Mouse (Mus musculus) ES-Bruce4 (cell line): ENCODE results near the gene Kank1. TPM values are rescaled to one million over a fixed set of nuclear protein-coding genes. Genes with fewer than 3 reads are reported as not detected.
A peak's percentile ranks its signal among the peaks of the same experiment; 100 is the strongest.
"Not testable (repeated sequence)": the region's sequence is repeated elsewhere in the genome, so short reads cannot be mapped to it uniquely, and the experiment has no call there.

Experiments used
- H3K27ac ChIP-seq: 2 replicates; pipeline ENCODE4 v1.5.1; 2012; ENCODE audit warnings: low read length, inconsistent platforms; ENCODE audit not compliant: insufficient read depth
- H3K27me3 ChIP-seq: 2 replicates; pipeline ENCODE4 v1.6.1; 2012; ENCODE audit warnings: mild to moderate bottlenecking, low read length, inconsistent platforms; ENCODE audit not compliant: control insufficient read depth, poor library complexity, insufficient read depth, severe bottlenecking
- H3K36me3 ChIP-seq: 2 replicates; pipeline ENCODE4 v1.6.1; 2012; ENCODE audit warnings: inconsistent platforms, mild to moderate bottlenecking, low read length, moderate library complexity; ENCODE audit not compliant: control insufficient read depth, poor library complexity, insufficient read depth, severe bottlenecking
- H3K4me1 ChIP-seq: one replicate; pipeline ENCODE4 v1.8.1; 2011; ENCODE audit warnings: low read length; ENCODE audit not compliant: control insufficient read depth, insufficient read depth
- H3K4me3 ChIP-seq: 2 replicates; pipeline ENCODE4 v1.5.1; 2011; ENCODE audit warnings: low read depth, mild to moderate bottlenecking, low read length
- H3K9ac ChIP-seq: 2 replicates; pipeline ENCODE4 v1.6.1; 2012; ENCODE audit warnings: low read depth, mild to moderate bottlenecking, inconsistent platforms; ENCODE audit not compliant: poor library complexity, severe bottlenecking
- H3K9me3 ChIP-seq: replicated peaks from 2 replicates; pipeline ENCODE4 v1.6.1; 2012; ENCODE audit warnings: mild to moderate bottlenecking, low read length, inconsistent platforms; ENCODE audit not compliant: control insufficient read depth, poor library complexity, insufficient read depth, severe bottlenecking
- CTCF ChIP-seq: IDR thresholded peaks from one replicate; pipeline ENCODE4 v1.8.1; 2011; ENCODE audit warnings: low read depth, low read length
- EP300 ChIP-seq: IDR thresholded peaks from 2 replicates; pipeline ENCODE4 v1.6.1; 2011; ENCODE audit warnings: low read depth, low read length; ENCODE audit not compliant: insufficient read depth
- POLR2A ChIP-seq: IDR thresholded peaks from one replicate; pipeline ENCODE4 v1.8.1; 2011; ENCODE audit warnings: low read length; ENCODE audit not compliant: insufficient read depth
- polyA plus RNA-seq: library from polyadenylated mRNA; stranded (reverse); fragments of >200 nt; gene quantifications from 2 replicates; pipeline ENCODE4 v1.2.4, GENCODE M21; 2011; ENCODE audit warnings: low read depth; ENCODE audit not compliant: missing spikeins, insufficient read depth, insufficient read length

The Kank1 gene
- polyA plus RNA-seq, 1 experiment = 44.1 TPM

DNA sequence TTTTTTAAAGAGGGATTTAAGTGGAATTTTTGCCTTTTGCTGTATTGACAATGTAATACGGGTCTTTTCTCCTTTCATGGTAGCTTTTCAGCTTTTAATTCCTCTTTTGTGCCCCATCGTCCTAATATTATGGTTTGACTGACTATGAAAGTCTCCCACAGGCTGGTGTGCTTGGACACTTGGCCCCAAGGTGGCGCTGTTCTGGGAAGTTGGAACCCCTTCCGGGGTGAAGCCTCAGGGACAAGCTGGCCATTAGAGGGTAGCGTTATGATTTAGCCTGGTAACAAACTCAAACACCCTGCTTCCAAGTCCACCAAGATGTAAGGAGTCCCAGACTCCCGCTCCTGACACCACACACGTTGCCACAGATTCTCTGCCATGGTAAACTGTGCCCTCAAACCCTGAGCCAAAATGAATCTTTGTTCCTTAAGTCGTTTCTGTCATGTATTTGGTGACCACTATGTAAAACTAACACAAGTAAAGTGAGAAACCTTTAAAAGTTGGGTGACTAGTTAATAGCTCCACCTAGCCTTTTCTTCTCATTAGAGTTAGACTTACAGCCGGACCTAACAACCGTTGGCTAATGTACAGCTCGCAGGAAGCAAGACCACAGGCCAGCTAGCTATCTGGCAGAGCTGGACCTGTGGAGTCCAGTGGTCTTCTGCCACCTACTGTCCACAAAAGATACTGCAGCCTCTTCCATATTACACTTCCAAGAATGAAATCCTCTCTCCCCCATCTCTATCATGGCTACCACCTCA is 214.3 kb downstream of the Kank1 start:
- Histone ChIP-seq H3K4me1 (no peaks in the 10 kb centered on the region), H3K27me3 (no peaks in the 10 kb centered on the region), H3K4me3 (no peak overlapping the region), H3K9me3 (no peaks in the 10 kb centered on the region), H3K9ac (no peak overlapping the region), H3K27ac (no peak overlapping the region), H3K36me3 (no peaks in the 10 kb centered on the region)
- TF ChIP-seq EP300 (no peak), CTCF (peak; percentile 79)

DNA sequence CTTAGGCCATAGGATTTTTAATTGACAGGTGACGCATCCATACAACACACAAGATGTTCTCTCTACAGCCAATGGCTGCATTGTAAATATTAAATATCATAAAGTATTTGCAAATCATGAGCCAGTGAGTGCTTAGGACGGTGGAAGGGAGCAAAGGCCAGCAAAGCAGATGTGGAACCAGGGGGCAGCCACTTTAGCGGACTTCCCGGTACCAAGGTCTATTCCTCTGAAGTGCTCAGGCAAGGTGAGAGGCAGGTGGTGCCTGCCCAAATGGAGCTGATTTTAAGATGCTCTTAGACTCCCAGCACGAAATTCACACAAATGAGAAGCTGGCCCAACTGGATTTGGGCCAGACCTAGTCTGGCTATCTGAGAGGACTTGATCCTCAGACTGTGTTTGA is 216.4 kb downstream of the Kank1 start:
- Histone ChIP-seq H3K27ac (no peak overlapping the region), H3K27me3 (no peaks in the 10 kb centered on the region), H3K4me1 (no peaks in the 10 kb centered on the region), H3K9me3 (no peaks in the 10 kb centered on the region), H3K9ac (no peak overlapping the region), H3K4me3 (no peak overlapping the region), H3K36me3 (no peaks in the 10 kb centered on the region)
- TF ChIP-seq CTCF (no peak), EP300 (no peak), POLR2A (no peak)

GRCm38 (mm10) chr19:25460760-25461159 is 224.0 kb downstream of the Kank1 start:
- TF ChIP-seq CTCF (no peak), EP300 (no peak), POLR2A (no peak)
- Histone ChIP-seq H3K9me3 (no peaks in the 10 kb centered on the region; the same call in 1 of the 2 replicates), H3K27ac (no peak overlapping the region), H3K4me1 (no peaks in the 10 kb centered on the region), H3K9ac (no peak overlapping the region), H3K27me3 (no peaks in the 10 kb centered on the region), H3K36me3 (no peaks in the 10 kb centered on the region), H3K4me3 (no peak overlapping the region)

DNA sequence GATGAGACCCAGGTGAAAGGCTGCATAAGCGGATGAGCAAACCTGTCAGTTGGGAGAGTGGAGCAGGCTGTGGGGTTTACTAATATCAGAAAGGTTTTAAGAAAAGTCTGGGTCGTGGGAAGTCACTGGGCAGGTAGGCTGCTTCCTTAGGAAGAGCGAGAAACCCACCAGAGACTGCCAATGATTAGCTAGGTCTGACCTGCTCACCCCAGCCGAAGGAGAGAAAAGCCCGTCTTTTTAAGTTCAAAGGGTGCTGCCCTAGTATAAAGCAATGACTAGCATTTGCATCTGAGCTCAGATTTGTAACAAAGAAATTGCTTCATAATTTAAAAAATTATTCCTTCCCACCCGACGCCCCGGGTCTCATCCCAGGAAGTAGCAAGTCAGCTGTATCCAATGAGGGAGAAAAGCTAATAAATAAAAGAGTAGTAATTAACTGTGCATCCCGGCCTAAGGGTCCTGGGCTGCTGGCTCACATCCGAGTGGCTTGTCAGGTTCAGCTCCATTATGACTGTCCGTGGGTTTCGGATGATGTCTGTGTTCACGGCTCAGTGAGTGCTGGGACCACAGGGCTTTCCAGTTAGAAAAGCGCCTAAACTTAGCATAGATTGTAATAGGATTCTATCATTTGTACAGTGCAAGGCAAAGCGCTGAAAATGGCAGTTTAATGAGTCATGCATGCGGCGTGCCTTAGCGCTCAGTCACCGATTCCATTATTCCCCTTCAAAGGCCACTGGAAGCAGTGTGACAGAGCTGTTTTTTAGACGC is 225.0 kb downstream of the Kank1 start:
- no peak for TF ChIP-seq POLR2A
- no peak for TF ChIP-seq EP300
- TF ChIP-seq CTCF = no peak
- H3K27ac ChIP-seq = no peak overlapping the region
- H3K4me1 ChIP-seq = no peaks in the 10 kb centered on the region
- no peaks in the 10 kb centered on the region for H3K36me3 ChIP-seq
- no peaks in the 10 kb centered on the region for H3K27me3 ChIP-seq
- H3K9me3 ChIP-seq = no peaks in the 10 kb centered on the region; the same call in 1 of the 2 replicates
- H3K9ac ChIP-seq = no peak overlapping the region
- no peak overlapping the region for H3K4me3 ChIP-seq

- H3K27ac ChIP-seq, H3K27me3 ChIP-seq, H3K4me1 ChIP-seq, H3K9ac ChIP-seq, H3K4me3 ChIP-seq, H3K9me3 ChIP-seq, H3K36me3 ChIP-seq: not testable (repeated sequence)
- TF ChIP-seq CTCF = peak; percentile 83
These were observed 239.0 kb downstream of the Kank1 start for GRCm38 (mm10) chr19:25475806-25476205.

- Histone ChIP-seq H3K9ac (peak overlapping the region; percentile 14; the same call in 1 of the 2 replicates), H3K27ac (peak overlapping the region; percentile 88), H3K4me1 (peaks cover 5% of the 10 kb centered on the region), H3K9me3 (no peaks in the 10 kb centered on the region), H3K36me3 (no peaks in the 10 kb centered on the region), H3K4me3 (no peak overlapping the region), H3K27me3 (no peaks in the 10 kb centered on the region)
- TF ChIP-seq CTCF = no peak
- peak; percentile 95 for TF ChIP-seq EP300
These were observed 242.4 kb downstream of the Kank1 start for GRCm38 (mm10) chr19:25479152-25479669.
